Mouse (Mus musculus): Measurements from ENCODE around the gene Patj. TPM values are rescaled to one million over a fixed set of nuclear protein-coding genes. Genes with fewer than 3 reads are reported as not detected.

Patj gene
- total RNA-seq, 1 experiment: 17.7 TPM

GRCm38 (mm10) chr4:98400926-98401583 lies 5.5 kb downstream of the Patj start:
- H3K4me1 ChIP-seq (ENCODE audit: control insufficient read depth in 2 of 2, insufficient read depth in 2 of 2, low read length in 2 of 2, poor library complexity in 1 of 2): no peaks in the 10 kb centered on the region

GRCm38 (mm10) chr4:98401584-98401962 lies 6.0 kb downstream of the Patj start:
- in situ Hi-C loops (cut with MboI; ENCODE audit: low sequenced_read_pairs in 2 of 2, unreplicated experiment in 2 of 2): no loop called here
- TF ChIP-seq MAFK (IDR thresholded peaks at IDR 0.05; ENCODE audit: insufficient read depth, low read depth, low read length) (no peak), ZNF384 (IDR thresholded peaks at IDR 0.05; ENCODE audit: low read depth, low read length) (no peak), ZC3H11A (IDR thresholded peaks at IDR 0.05; ENCODE audit: borderline replicate concordance, low read depth, low read length) (no peak), CHD2 (IDR thresholded peaks at IDR 0.05; ENCODE audit: low read depth, low read length) (no peak), HCFC1 (IDR thresholded peaks at IDR 0.05; ENCODE audit: borderline replicate concordance, insufficient read depth, low read length) (no peak)

More at GRCm38 (mm10) chr4:98400926-98401583, 5.5 kb downstream of the Patj start:
- DNase-seq (ENCODE audit: low read depth, low spot score): no peak
- H3K36me3 ChIP-seq (ENCODE audit: control insufficient read depth, insufficient read depth, low read length, poor library complexity, severe bottlenecking): no peaks in the 10 kb centered on the region
- TF ChIP-seq HCFC1 (IDR thresholded peaks at IDR 0.05; ENCODE audit: borderline replicate concordance, insufficient read depth, low read length): no peak
- TF ChIP-seq ZC3H11A (IDR thresholded peaks at IDR 0.05; ENCODE audit: borderline replicate concordance, low read depth, low read length): no peak
- TF ChIP-seq ZNF384 (IDR thresholded peaks at IDR 0.05; ENCODE audit: low read depth, low read length): no peak
- TF ChIP-seq MAFK (IDR thresholded peaks at IDR 0.05; ENCODE audit: insufficient read depth, low read depth, low read length): no peak
- TF ChIP-seq CHD2 (IDR thresholded peaks at IDR 0.05; ENCODE audit: low read depth, low read length): no peak
- H3K27ac ChIP-seq (ENCODE audit: insufficient read depth, low read depth, low read length, poor library complexity, severe bottlenecking): no peak overlapping the region
- H3K9me3 ChIP-seq (ENCODE audit: control insufficient read depth, insufficient read depth, low read depth, low read length): no peaks in the 10 kb centered on the region
- no peak overlapping the region for H3K9ac ChIP-seq (ENCODE audit: insufficient read depth, low read depth, low read length, poor library complexity, severe bottlenecking)
- in situ Hi-C loops (cut with MboI; ENCODE audit: low sequenced_read_pairs in 2 of 2, unreplicated experiment in 2 of 2): no loop called here
- H3K4me3 ChIP-seq (ENCODE audit: insufficient read depth in 1 of 2, low read depth in 1 of 2, low read length in 2 of 2, poor library complexity in 1 of 2, severe bottlenecking in 1 of 2): no peak overlapping the region

GRCm38 (mm10) chr4:98403492-98403891 lies 7.9 kb downstream of the Patj start:
- no peaks in the 10 kb centered on the region for H3K9me3 ChIP-seq (ENCODE audit: control insufficient read depth, insufficient read depth, low read depth, low read length)
- H3K4me3 ChIP-seq (ENCODE audit: insufficient read depth in 1 of 2, low read depth in 1 of 2, low read length in 2 of 2, poor library complexity in 1 of 2, severe bottlenecking in 1 of 2): no peak overlapping the region
- H3K27ac ChIP-seq (ENCODE audit: insufficient read depth, low read depth, low read length, poor library complexity, severe bottlenecking): no peak overlapping the region
- no peak for DNase-seq (ENCODE audit: low read depth, low spot score)
- no peaks in the 10 kb centered on the region for H3K4me1 ChIP-seq (ENCODE audit: control insufficient read depth in 2 of 2, insufficient read depth in 2 of 2, low read length in 2 of 2, poor library complexity in 1 of 2)
- H3K36me3 ChIP-seq (ENCODE audit: control insufficient read depth, insufficient read depth, low read length, poor library complexity, severe bottlenecking): no peaks in the 10 kb centered on the region
- in situ Hi-C loops (cut with MboI; ENCODE audit: low sequenced_read_pairs in 2 of 2, unreplicated experiment in 2 of 2): no loop called here
- no peak overlapping the region for H3K9ac ChIP-seq (ENCODE audit: insufficient read depth, low read depth, low read length, poor library complexity, severe bottlenecking)
- no peak for TF ChIP-seq HCFC1 (IDR thresholded peaks at IDR 0.05; ENCODE audit: borderline replicate concordance, insufficient read depth, low read length)
- TF ChIP-seq MAFK (IDR thresholded peaks at IDR 0.05; ENCODE audit: insufficient read depth, low read depth, low read length): no peak
- TF ChIP-seq CHD2 (IDR thresholded peaks at IDR 0.05; ENCODE audit: low read depth, low read length): no peak
- TF ChIP-seq ZC3H11A (IDR thresholded peaks at IDR 0.05; ENCODE audit: borderline replicate concordance, low read depth, low read length): no peak
- TF ChIP-seq ZNF384 (IDR thresholded peaks at IDR 0.05; ENCODE audit: low read depth, low read length): no peak

More at GRCm38 (mm10) chr4:98401584-98401962, 6.0 kb downstream of the Patj start:
- no peak overlapping the region for H3K27ac ChIP-seq (ENCODE audit: insufficient read depth, low read depth, low read length, poor library complexity, severe bottlenecking)
- H3K9ac ChIP-seq (ENCODE audit: insufficient read depth, low read depth, low read length, poor library complexity, severe bottlenecking): no peak overlapping the region
- no peak overlapping the region for H3K4me3 ChIP-seq (ENCODE audit: insufficient read depth in 1 of 2, low read depth in 1 of 2, low read length in 2 of 2, poor library complexity in 1 of 2, severe bottlenecking in 1 of 2)
- no peaks in the 10 kb centered on the region for H3K4me1 ChIP-seq (ENCODE audit: control insufficient read depth in 2 of 2, insufficient read depth in 2 of 2, low read length in 2 of 2, poor library complexity in 1 of 2)
- no peak for DNase-seq (ENCODE audit: low read depth, low spot score)
- H3K36me3 ChIP-seq (ENCODE audit: control insufficient read depth, insufficient read depth, low read length, poor library complexity, severe bottlenecking): no peaks in the 10 kb centered on the region
- H3K9me3 ChIP-seq (ENCODE audit: control insufficient read depth, insufficient read depth, low read depth, low read length): no peaks in the 10 kb centered on the region

DNA sequence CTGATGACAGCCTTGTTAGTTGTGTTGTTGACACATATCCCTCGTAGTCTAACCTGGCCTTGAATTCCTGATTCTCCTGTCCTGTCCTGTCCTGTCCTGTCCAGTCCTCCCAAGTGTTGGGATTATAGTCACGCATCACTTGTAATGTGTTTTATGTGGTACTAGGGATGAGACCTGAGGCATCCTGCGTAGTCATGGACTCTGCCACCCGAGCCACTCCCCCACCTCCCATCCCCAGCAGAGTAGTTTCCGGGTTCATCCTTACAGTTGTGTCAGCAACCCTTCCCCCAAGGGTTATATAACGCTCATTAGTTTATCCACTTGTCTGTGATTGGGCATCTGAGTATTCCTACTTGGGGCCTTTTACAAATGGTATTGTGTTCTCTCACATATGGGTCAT lies 8.8 kb downstream of the Patj start:
- in situ Hi-C loops (cut with MboI; ENCODE audit: low sequenced_read_pairs in 2 of 2, unreplicated experiment in 2 of 2): no loop called here

More for the DNA sequence above, 8.8 kb downstream of the Patj start:
- Histone ChIP-seq H3K4me1 (ENCODE audit: control insufficient read depth in 2 of 2, insufficient read depth in 2 of 2, low read length in 2 of 2, poor library complexity in 1 of 2) (no peaks in the 10 kb centered on the region), H3K9ac (ENCODE audit: insufficient read depth, low read depth, low read length, poor library complexity, severe bottlenecking) (no peak overlapping the region), H3K36me3 (ENCODE audit: control insufficient read depth, insufficient read depth, low read length, poor library complexity, severe bottlenecking) (no peaks in the 10 kb centered on the region), H3K27ac (ENCODE audit: insufficient read depth, low read depth, low read length, poor library complexity, severe bottlenecking) (no peak overlapping the region), H3K9me3 (ENCODE audit: control insufficient read depth, insufficient read depth, low read depth, low read length) (no peaks in the 10 kb centered on the region), H3K4me3 (ENCODE audit: insufficient read depth in 1 of 2, low read depth in 1 of 2, low read length in 2 of 2, poor library complexity in 1 of 2, severe bottlenecking in 1 of 2) (no peak overlapping the region)
- TF ChIP-seq MAFK (IDR thresholded peaks at IDR 0.05; ENCODE audit: insufficient read depth, low read depth, low read length) (no peak), CHD2 (IDR thresholded peaks at IDR 0.05; ENCODE audit: low read depth, low read length) (no peak), ZC3H11A (IDR thresholded peaks at IDR 0.05; ENCODE audit: borderline replicate concordance, low read depth, low read length) (no peak), ZNF384 (IDR thresholded peaks at IDR 0.05; ENCODE audit: low read depth, low read length) (no peak), HCFC1 (IDR thresholded peaks at IDR 0.05; ENCODE audit: borderline replicate concordance, insufficient read depth, low read length) (no peak)
- DNase-seq (ENCODE audit: low read depth, low spot score): no peak
